Mouse (Mus musculus): ENCODE results near the gene Mllt10.

GRCm38 (mm10) chr2:18011226-18011625, 43.8 kb upstream of the Mllt10 start:
- TF ChIP-seq EP300 (IDR thresholded peaks at IDR 0.05; ENCODE audit: low read depth) (no peak), CTCF (IDR thresholded peaks at IDR 0.05; ENCODE audit: low read depth) (no peak)

Data from liver, embryonic 14.5 days (tissue).